Mouse (Mus musculus) adrenal gland, adult (tissue): ENCODE data around the gene Tex47.

Source experiments
- DNase-seq, 2 experiments: peaks; one replicate each; pipeline ENCODE4 v3.0.0; 2022 to 2023; ENCODE audit warnings: low spot score in 1 of 2; ENCODE audit not compliant: inconsistent age in 2 of 2

Gene Tex47

DNA sequence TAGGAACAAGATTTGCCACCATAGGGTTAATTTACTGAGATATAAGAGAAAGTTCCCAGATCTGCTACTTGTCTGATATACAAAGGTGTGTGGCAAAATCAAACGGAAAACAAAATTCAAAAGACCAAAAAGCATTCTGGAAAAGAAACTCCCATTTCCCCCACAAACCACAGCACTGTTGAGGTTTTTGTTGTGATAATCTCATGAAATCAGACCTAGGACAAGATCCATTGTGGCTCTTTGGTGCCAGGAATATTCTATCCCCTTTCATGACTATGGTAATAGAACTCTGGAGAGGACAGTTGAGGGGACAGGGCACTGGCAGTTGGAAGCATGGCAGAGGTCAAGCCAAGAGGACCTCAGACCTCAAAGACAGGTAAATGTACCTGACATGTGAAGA, at the start of gene Tex47:
Gene Tex47 (plus strand): TSS at position 301 of the 400 bp plus-strand sequence.
- no peak for DNase-seq

DNA sequence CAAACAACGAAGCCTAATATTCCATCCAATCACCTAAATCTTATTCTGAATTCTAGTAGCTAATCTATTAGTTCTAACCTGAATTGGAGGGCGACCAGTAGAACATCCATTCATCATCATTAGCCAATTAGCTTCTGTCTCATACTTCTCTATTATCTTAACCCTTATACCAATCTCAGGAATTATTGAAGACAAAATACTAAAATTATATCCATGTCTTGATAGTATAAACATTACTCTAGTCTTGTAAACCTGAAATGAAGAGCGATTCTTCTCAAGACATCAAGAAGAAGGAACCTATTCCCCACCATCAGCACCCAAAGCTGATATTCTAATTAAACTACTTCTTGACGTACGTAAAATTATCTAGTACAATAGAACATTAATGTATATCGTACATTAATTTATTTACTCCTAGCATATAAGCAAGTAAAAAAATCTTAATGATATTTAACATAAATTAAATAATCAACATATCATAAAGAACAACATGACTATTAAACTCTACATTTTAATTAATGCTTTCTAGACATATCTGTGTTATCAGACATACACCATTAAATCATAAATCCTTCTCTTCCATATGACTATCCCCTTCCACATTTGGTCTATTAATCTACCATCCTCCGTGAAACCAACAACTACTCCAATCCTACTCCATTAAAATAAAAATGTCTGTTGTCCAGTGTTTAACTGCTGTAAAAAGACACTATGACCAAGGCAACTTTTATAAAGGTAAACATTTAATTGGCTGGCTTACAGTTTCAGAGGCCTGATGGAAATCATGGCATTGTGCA, 27.1 kb upstream of the Tex47 start:
- DNase-seq = no peak

DNA sequence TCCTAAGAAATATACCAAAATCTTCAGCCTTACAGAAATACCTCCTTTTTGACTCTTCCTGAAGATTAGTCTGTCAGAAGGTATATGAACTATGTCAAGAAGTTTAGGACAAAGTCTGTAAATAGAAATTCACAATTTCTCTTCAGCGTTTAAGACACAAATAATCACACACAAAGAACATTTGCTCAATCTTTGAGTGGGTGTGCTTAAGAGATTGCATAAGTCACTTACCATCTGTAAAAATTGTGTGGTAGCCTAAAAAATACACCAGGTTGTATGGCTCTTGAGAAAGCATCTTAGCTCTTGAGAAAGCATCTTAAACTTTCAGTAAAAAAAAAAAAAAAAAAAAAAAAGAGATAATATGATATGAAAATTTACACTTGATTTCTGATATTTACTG, 19.6 kb upstream of the Tex47 start:
- no peak for DNase-seq

- DNase-seq = no peak
These were observed 950 bp upstream of the Tex47 start for GRCm38 (mm10) chr5:7302969-7303368.

DNA sequence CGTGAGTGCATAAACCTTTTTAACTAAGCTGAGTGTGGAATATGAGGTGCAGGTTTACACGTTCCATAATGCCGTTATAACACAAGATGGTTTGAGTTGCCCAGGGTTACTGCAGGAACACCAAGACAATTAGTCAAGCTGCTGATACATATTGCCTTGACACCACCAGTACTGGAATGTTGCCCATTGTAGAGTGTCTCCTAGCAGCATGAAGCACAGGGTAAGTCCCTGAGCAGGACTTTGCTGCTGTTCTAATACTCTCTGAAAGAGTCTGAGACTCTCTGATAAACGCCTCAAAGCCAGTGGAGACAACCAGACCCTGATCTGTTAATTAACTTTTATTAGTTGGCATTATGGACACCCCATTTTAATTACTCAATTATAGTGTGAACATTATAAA, 21.7 kb downstream of the Tex47 start:
- DNase-seq = peak in 1 of 2 experiments; percentile 19

- peak; percentile 3 to 53 for DNase-seq
These were observed 40.5 kb downstream of the Tex47 start, which contains the start of gene Zfp804b for GRCm38 (mm10) chr5:7344145-7345010. TSS of gene Zfp804b (minus strand) at chr5:7344756.

DNA sequence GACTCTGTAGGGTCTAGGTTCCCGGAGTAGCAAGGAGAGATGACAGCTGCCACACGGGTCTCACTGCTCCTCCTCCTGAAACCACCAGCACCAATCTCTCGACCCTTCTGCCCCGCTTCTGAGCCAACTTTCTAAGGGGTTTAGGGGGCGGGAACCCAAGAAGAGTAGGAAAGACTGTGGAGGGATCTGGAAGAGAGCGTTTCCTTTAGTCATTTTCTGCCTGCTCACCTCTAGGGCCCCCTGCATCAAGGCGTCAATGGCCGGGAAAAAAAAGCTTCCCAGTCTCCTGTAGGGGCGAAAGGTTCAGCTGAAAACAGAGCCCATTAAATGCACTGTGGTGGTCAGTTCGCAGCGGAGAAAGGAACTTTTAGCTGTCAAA, 41.1 kb downstream of the Tex47 start:
- no peak for DNase-seq
